Mouse (Mus musculus): ENCODE data around the gene Magi3.

The Magi3 gene

GRCm38 (mm10) chr3:104095936-104096335 lies 124.2 kb downstream of the Magi3 start:
- POLR2A ChIA-PET = no interaction called here
- CTCF ChIA-PET = interaction anchor here in 1 of 4 experiments (0.6 kb wide), 1 partner anchor 28 kb away, joined by 3 read pairs; no protein-coding TSS in a partner anchor

GRCm38 (mm10) chr3:104094646-104095045 lies 125.5 kb downstream of the Magi3 start:
- ChIA-PET POLR2A (interaction anchor here in 1 of 4 experiments (1.4 kb wide), 1 partner anchor 12 kb away, joined by 3 read pairs; no protein-coding TSS in a partner anchor), CTCF (interaction anchor here in 2 of 4 experiments (0.6 kb wide), 2 partner anchors 10 to 347 kb away, joined by 3 to 5 read pairs; no protein-coding TSS in a partner anchor)

GRCm38 (mm10) chr3:104092759-104093158 lies 127.4 kb downstream of the Magi3 start:
- POLR2A ChIA-PET = interaction anchor here in 1 of 4 experiments (0.6 kb wide), 1 partner anchor 313 kb away, joined by 3 read pairs; no protein-coding TSS in a partner anchor
- CTCF ChIA-PET = no interaction called here

- POLR2A ChIA-PET = interaction anchor here in 1 of 4 experiments (0.8 kb wide), 1 partner anchor 45 kb away, joined by 3 read pairs; no protein-coding TSS in a partner anchor
- CTCF ChIA-PET = no interaction called here
These were observed 138.1 kb downstream of the Magi3 start for GRCm38 (mm10) chr3:104082031-104082430.

GRCm38 (mm10) chr3:104078725-104079124 lies 141.4 kb downstream of the Magi3 start:
- ChIA-PET CTCF (interaction anchor here in 3 of 4 experiments (0.5 to 0.7 kb wide), 3 partner anchors 321 to 537 kb away, joined by 3 read pairs; no protein-coding TSS in a partner anchor), POLR2A (no interaction called here)

- ChIA-PET POLR2A (no interaction called here), CTCF (no interaction called here)
These were observed 150.8 kb downstream of the Magi3 start for GRCm38 (mm10) chr3:104069395-104069794.

GRCm38 (mm10) chr3:104059001-104059622 lies 161.1 kb downstream of the Magi3 start:
- ChIA-PET POLR2A (interaction anchor here in 2 of 4 experiments (1.0 to 1.4 kb wide), 2 partner anchors 42 to 162 kb away, joined by 4 read pairs; no protein-coding TSS in a partner anchor), CTCF (interaction anchor here in 1 of 4 experiments (0.6 kb wide), 1 partner anchor 115 kb away, joined by 6 read pairs; no protein-coding TSS in a partner anchor)

- ChIA-PET CTCF (no interaction called here), POLR2A (no interaction called here)
These were observed 187.4 kb downstream of the Magi3 start for GRCm38 (mm10) chr3:104032747-104033146.

GRCm38 (mm10) chr3:104032086-104032485 lies 188.1 kb downstream of the Magi3 start:
- CTCF ChIA-PET = no interaction called here
- POLR2A ChIA-PET = interaction anchor here in 2 of 4 experiments (0.6 to 1.2 kb wide), 2 partner anchors 9 to 177 kb away, joined by 3 read pairs; no protein-coding TSS in a partner anchor

- CTCF ChIA-PET = no interaction called here
- POLR2A ChIA-PET = interaction anchor here in 1 of 4 experiments (0.6 to 1.1 kb wide), 2 partner anchors 19 to 23 kb away, joined by 3 to 4 read pairs; no protein-coding TSS in a partner anchor
These were observed 193.2 kb downstream of the Magi3 start for GRCm38 (mm10) chr3:104026938-104027337.

GRCm38 (mm10) chr3:104020101-104020500 lies 200.1 kb downstream of the Magi3 start:
- POLR2A ChIA-PET = interaction anchor here in 2 of 4 experiments (0.6 to 1.5 kb wide), 5 partner anchors 106 to 491 kb away, joined by 3 to 4 read pairs (median 3); partner anchors contain the start of genes Magi3 (in 1 of the 2) and Rsbn1 (in 1 of the 2)
- CTCF ChIA-PET = interaction anchor here in 1 of 4 experiments (0.8 kb wide), 1 partner anchor 659 kb away, joined by 3 read pairs; no protein-coding TSS in a partner anchor

GRCm38 (mm10) chr3:104019453-104019852 lies 200.7 kb downstream of the Magi3 start:
- CTCF ChIA-PET = no interaction called here
- POLR2A ChIA-PET = interaction anchor here in 2 of 4 experiments (1.3 to 1.5 kb wide), 2 partner anchors 106 to 194 kb away, joined by 3 to 4 read pairs; partner anchors contain the start of gene Rsbn1 (in 1 of the 2)

- POLR2A ChIA-PET = no interaction called here
- CTCF ChIA-PET = no interaction called here
These were observed 202.2 kb downstream of the Magi3 start for GRCm38 (mm10) chr3:104017931-104018330.

- ChIA-PET CTCF (no interaction called here), POLR2A (interaction anchor here in 2 of 4 experiments (0.6 to 1.6 kb wide), 3 partner anchors 13 to 284 kb away, joined by 3 read pairs; no protein-coding TSS in a partner anchor)
These were observed 208.2 kb downstream of the Magi3 start for GRCm38 (mm10) chr3:104011972-104012371.

- POLR2A ChIA-PET = interaction anchor here in 2 of 4 experiments (1.0 to 1.5 kb wide), 2 partner anchors 43 to 209 kb away, joined by 3 read pairs; no protein-coding TSS in a partner anchor
- CTCF ChIA-PET = interaction anchor here in 1 of 4 experiments (0.6 kb wide), 1 partner anchor 545 kb away, joined by 3 read pairs; no protein-coding TSS in a partner anchor
These were observed 210.1 kb downstream of the Magi3 start for GRCm38 (mm10) chr3:104009924-104010662.

GRCm38 (mm10) chr3:104007479-104007878 lies 212.7 kb downstream of the Magi3 start:
- POLR2A ChIA-PET = interaction anchor here in 1 of 4 experiments (1.2 kb wide), 1 partner anchor 19 kb away, joined by 3 read pairs; no protein-coding TSS in a partner anchor
- CTCF ChIA-PET = no interaction called here

- ChIA-PET POLR2A (interaction anchor here in 2 of 4 experiments (0.6 to 1.2 kb wide), 4 partner anchors 13 to 269 kb away, joined by 3 to 5 read pairs (median 4); partner anchors contain the start of gene Olfml3 (in 1 of the 2)), CTCF (no interaction called here)
These were observed 213.2 kb downstream of the Magi3 start for GRCm38 (mm10) chr3:104006896-104007466.

GRCm38 (mm10) chr3:103998724-103999123 lies 221.4 kb downstream of the Magi3 start:
- CTCF ChIA-PET = no interaction called here

GRCm38 (mm10) chr3:103991271-103991670 lies 228.9 kb downstream of the Magi3 start:
- POLR2A ChIA-PET = no interaction called here
- CTCF ChIA-PET = no interaction called here

More at GRCm38 (mm10) chr3:103998724-103999123, 221.4 kb downstream of the Magi3 start:
- POLR2A ChIA-PET = interaction anchor here in 1 of 4 experiments (1.2 kb wide), 1 partner anchor 13 kb away, joined by 3 read pairs; no protein-coding TSS in a partner anchor

Data from embryonic stem cell, embryonic (primary cell).